Mouse (Mus musculus): Measurements from ENCODE around the gene Prkce. TPM values are rescaled to one million over a fixed set of nuclear protein-coding genes. Genes with fewer than 3 reads are reported as not detected.

Prkce gene
- total and polyA plus RNA-seq, 3 experiments = 2.0 to 6.1 (median 2.7) TPM

- no peaks in the 10 kb centered on the region for H3K36me3 ChIP-seq (replicated peaks)
- TF ChIP-seq TAL1 (conservative IDR thresholded peaks at IDR 0.05; ENCODE audit: low read depth, low read length) = no peak
- no peak for TF ChIP-seq CTCF (IDR thresholded peaks at IDR 0.05; ENCODE audit: low read depth, low read length)
- no peak for TF ChIP-seq POLR2AphosphoS5 (IDR thresholded peaks at IDR 0.05; ENCODE audit: insufficient replicate concordance, low read depth, low read length)
- no peak for TF ChIP-seq GATA1 (IDR thresholded peaks at IDR 0.05; ENCODE audit: borderline replicate concordance, low read length)
- TF ChIP-seq GATA2 (IDR thresholded peaks at IDR 0.05; ENCODE audit: borderline replicate concordance, low read depth, low read length) = no peak
- H3K27me3 ChIP-seq (ENCODE audit: insufficient read depth, low read length) = 0 out of 2 replicates have a peak, but pooled peaks cover 8% of the 10 kb centered on the region
- H3K9me3 ChIP-seq (replicated peaks) = no peaks in the 10 kb centered on the region
- no peak overlapping the region for H3K4me3 ChIP-seq (ENCODE audit: low read depth, low read length)
- DNase-seq (ENCODE audit: low spot score) = no peak
- ATAC-seq (ENCODE audit: extremely low read depth, insufficient number of reproducible peaks, low FRiP score, poor library complexity, severe bottlenecking) = peak; percentile 40
- peaks cover 17% of the 10 kb centered on the region for H3K4me1 ChIP-seq (ENCODE audit: insufficient read depth, low read depth, low read length)
These were observed 20.2 kb downstream of the Prkce start for GRCm38 (mm10) chr17:86187777-86188176.

DNA sequence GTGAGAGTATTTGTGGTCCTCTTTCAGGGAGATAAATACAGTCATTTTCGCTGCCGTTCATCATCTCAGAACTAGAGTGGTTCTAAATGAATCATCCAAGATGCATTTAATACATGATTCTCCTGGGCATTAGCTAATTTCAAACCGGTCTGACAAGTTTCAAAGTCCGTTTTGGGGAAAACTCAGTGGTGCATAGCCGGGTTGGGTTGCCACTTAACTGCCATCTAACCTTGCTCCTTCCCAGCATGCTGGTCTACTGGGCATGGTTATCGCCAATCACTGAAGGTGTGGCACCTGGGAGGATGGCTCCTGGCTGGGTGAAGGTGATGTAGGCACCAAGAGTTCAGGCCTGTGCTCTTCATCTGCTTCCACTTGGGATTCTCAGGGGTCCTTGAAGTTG, 26.4 kb downstream of the Prkce start:
- Histone ChIP-seq H3K9me3 (replicated peaks) (peaks cover 11% of the 10 kb centered on the region), H3K4me3 (ENCODE audit: low read depth, low read length) (no peak overlapping the region), H3K36me3 (replicated peaks) (no peaks in the 10 kb centered on the region), H3K27me3 (ENCODE audit: insufficient read depth, low read length) (no peaks in the 10 kb centered on the region), H3K4me1 (ENCODE audit: insufficient read depth, low read depth, low read length) (no peaks in the 10 kb centered on the region)
- TF ChIP-seq CTCF (IDR thresholded peaks at IDR 0.05; ENCODE audit: low read depth, low read length) = no peak
- ATAC-seq (ENCODE audit: extremely low read depth, insufficient number of reproducible peaks, low FRiP score, poor library complexity, severe bottlenecking) = no peak
- no peak for DNase-seq (ENCODE audit: low spot score)

- no peak for DNase-seq (ENCODE audit: low spot score)
- H3K9me3 ChIP-seq (replicated peaks) = peaks cover 14% of the 10 kb centered on the region
- no peaks in the 10 kb centered on the region for H3K36me3 ChIP-seq (replicated peaks)
- no peak for ATAC-seq (ENCODE audit: extremely low read depth, insufficient number of reproducible peaks, low FRiP score, poor library complexity, severe bottlenecking)
- TF ChIP-seq CTCF (IDR thresholded peaks at IDR 0.05; ENCODE audit: low read depth, low read length) (no peak), GATA2 (IDR thresholded peaks at IDR 0.05; ENCODE audit: borderline replicate concordance, low read depth, low read length) (no peak), POLR2AphosphoS5 (IDR thresholded peaks at IDR 0.05; ENCODE audit: insufficient replicate concordance, low read depth, low read length) (no peak), GATA1 (IDR thresholded peaks at IDR 0.05; ENCODE audit: borderline replicate concordance, low read length) (no peak), TAL1 (conservative IDR thresholded peaks at IDR 0.05; ENCODE audit: low read depth, low read length) (no peak)
- H3K27me3 ChIP-seq (ENCODE audit: insufficient read depth, low read length) = no peaks in the 10 kb centered on the region
- no peak overlapping the region for H3K4me3 ChIP-seq (ENCODE audit: low read depth, low read length)
- H3K4me1 ChIP-seq (ENCODE audit: insufficient read depth, low read depth, low read length) = no peaks in the 10 kb centered on the region
These were observed 27.3 kb downstream of the Prkce start for GRCm38 (mm10) chr17:86194921-86195320.

GRCm38 (mm10) chr17:86198496-86199465, 31.2 kb downstream of the Prkce start:
- Histone ChIP-seq H3K36me3 (replicated peaks) (no peaks in the 10 kb centered on the region), H3K27me3 (ENCODE audit: insufficient read depth, low read length) (no peaks in the 10 kb centered on the region), H3K4me1 (ENCODE audit: insufficient read depth, low read depth, low read length) (no peaks in the 10 kb centered on the region), H3K4me3 (ENCODE audit: low read depth, low read length) (no peak overlapping the region), H3K9me3 (replicated peaks) (peaks cover 20% of the 10 kb centered on the region)
- TF ChIP-seq TAL1 (conservative IDR thresholded peaks at IDR 0.05; ENCODE audit: low read depth, low read length) (no peak), POLR2AphosphoS5 (IDR thresholded peaks at IDR 0.05; ENCODE audit: insufficient replicate concordance, low read depth, low read length) (no peak), CTCF (IDR thresholded peaks at IDR 0.05; ENCODE audit: low read depth, low read length) (no peak), GATA2 (IDR thresholded peaks at IDR 0.05; ENCODE audit: borderline replicate concordance, low read depth, low read length) (no peak), GATA1 (IDR thresholded peaks at IDR 0.05; ENCODE audit: borderline replicate concordance, low read length) (no peak)
- no peak for DNase-seq (ENCODE audit: low spot score)
- ATAC-seq (ENCODE audit: extremely low read depth, insufficient number of reproducible peaks, low FRiP score, poor library complexity, severe bottlenecking) = no peak

DNA sequence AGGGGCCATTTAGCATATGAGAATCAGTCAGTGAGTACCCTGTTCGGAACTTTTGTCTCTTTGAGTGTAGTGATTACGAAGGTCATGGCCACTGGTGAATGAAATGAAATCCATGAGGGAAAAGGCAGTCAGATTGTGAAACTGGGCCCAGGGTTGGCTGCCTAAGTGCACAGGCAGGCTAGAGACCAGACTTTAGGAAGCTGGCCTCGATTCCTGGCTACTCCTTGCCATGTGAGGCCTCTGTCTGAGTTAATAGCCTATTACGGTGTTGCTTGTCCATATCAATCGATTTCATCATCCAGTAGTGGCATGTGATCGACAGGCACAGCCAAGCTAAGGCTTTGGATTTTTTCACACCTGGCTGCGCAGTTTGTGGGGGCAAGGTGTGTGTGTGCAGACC, 34.4 kb downstream of the Prkce start:
- Histone ChIP-seq H3K27me3 (ENCODE audit: insufficient read depth, low read length) (no peaks in the 10 kb centered on the region), H3K36me3 (replicated peaks) (no peaks in the 10 kb centered on the region), H3K4me1 (ENCODE audit: insufficient read depth, low read depth, low read length) (no peaks in the 10 kb centered on the region), H3K4me3 (ENCODE audit: low read depth, low read length) (no peak overlapping the region), H3K9me3 (replicated peaks) (peaks cover 18% of the 10 kb centered on the region)
- no peak for ATAC-seq (ENCODE audit: extremely low read depth, insufficient number of reproducible peaks, low FRiP score, poor library complexity, severe bottlenecking)
- DNase-seq (ENCODE audit: low spot score) = no peak
- TF ChIP-seq GATA2 (IDR thresholded peaks at IDR 0.05; ENCODE audit: borderline replicate concordance, low read depth, low read length) (no peak), CTCF (IDR thresholded peaks at IDR 0.05; ENCODE audit: low read depth, low read length) (no peak), POLR2AphosphoS5 (IDR thresholded peaks at IDR 0.05; ENCODE audit: insufficient replicate concordance, low read depth, low read length) (no peak), GATA1 (IDR thresholded peaks at IDR 0.05; ENCODE audit: borderline replicate concordance, low read length) (no peak), TAL1 (conservative IDR thresholded peaks at IDR 0.05; ENCODE audit: low read depth, low read length) (no peak)

DNA sequence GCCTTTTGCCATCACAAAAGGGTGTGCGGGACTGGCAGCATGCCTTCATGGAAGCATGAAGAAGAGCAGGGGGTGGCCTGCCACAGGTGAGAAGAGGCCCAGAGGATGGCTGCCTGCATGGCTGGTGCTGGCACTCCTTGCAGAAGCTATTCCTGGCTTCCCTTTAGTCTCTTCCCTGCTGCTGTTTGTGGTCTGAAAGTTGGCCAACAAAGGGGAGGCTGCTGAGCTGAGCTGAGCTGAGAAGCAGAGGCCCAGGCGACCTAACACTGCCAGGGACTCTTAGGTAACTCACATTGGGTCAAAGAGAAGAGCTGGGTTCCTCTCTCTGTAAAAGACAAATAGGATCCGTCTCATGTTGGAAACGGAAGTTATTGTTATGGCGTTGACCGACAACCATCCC, 35.4 kb downstream of the Prkce start:
- no peak for ATAC-seq (ENCODE audit: extremely low read depth, insufficient number of reproducible peaks, low FRiP score, poor library complexity, severe bottlenecking)
- H3K4me3 ChIP-seq (ENCODE audit: low read depth, low read length) = no peak overlapping the region
- TF ChIP-seq TAL1 (conservative IDR thresholded peaks at IDR 0.05; ENCODE audit: low read depth, low read length) (no peak), GATA2 (IDR thresholded peaks at IDR 0.05; ENCODE audit: borderline replicate concordance, low read depth, low read length) (no peak), CTCF (IDR thresholded peaks at IDR 0.05; ENCODE audit: low read depth, low read length) (no peak), GATA1 (IDR thresholded peaks at IDR 0.05; ENCODE audit: borderline replicate concordance, low read length) (no peak), POLR2AphosphoS5 (IDR thresholded peaks at IDR 0.05; ENCODE audit: insufficient replicate concordance, low read depth, low read length) (no peak)

More for the DNA sequence above, 35.4 kb downstream of the Prkce start:
- no peaks in the 10 kb centered on the region for H3K27me3 ChIP-seq (ENCODE audit: insufficient read depth, low read length)
- peaks cover 18% of the 10 kb centered on the region for H3K9me3 ChIP-seq (replicated peaks)
- no peak for DNase-seq (ENCODE audit: low spot score)
- H3K36me3 ChIP-seq (replicated peaks) = no peaks in the 10 kb centered on the region
- no peaks in the 10 kb centered on the region for H3K4me1 ChIP-seq (ENCODE audit: insufficient read depth, low read depth, low read length)

Measured in G1E (cell line).